Mouse (Mus musculus): ENCODE results near the gene Cep295.
A peak's percentile ranks its signal among the peaks of the same experiment; 100 is the strongest.

The Cep295 gene

GRCm38 (mm10) chr9:15357484-15358275 lies at the start of gene Cep295:
Gene Cep295, minus strand, starts transcription at chr9:15357788.
- DNase-seq (ENCODE audit: low read depth), result peak; percentile 94

- no peak for DNase-seq (ENCODE audit: low read depth)
Observed at GRCm38 (mm10) chr9:15397591-15397990, 40.0 kb upstream of the Cep295 start.

GRCm38 (mm10) chr9:15395353-15395942 lies 37.9 kb upstream of the Cep295 start:
- DNase-seq (ENCODE audit: low read depth), result peak; percentile 23

GRCm38 (mm10) chr9:15387075-15387643 lies 29.6 kb upstream of the Cep295 start:
- no peak for DNase-seq (ENCODE audit: low read depth)

GRCm38 (mm10) chr9:15384266-15384665 lies 26.7 kb upstream of the Cep295 start:
- DNase-seq (ENCODE audit: low read depth), result no peak

GRCm38 (mm10) chr9:15366260-15366659 lies 8.7 kb upstream of the Cep295 start:
- DNase-seq (ENCODE audit: low read depth), result no peak

- DNase-seq (ENCODE audit: low read depth), result peak; percentile 60
Observed at GRCm38 (mm10) chr9:15365856-15366255, 8.3 kb upstream of the Cep295 start.

- DNase-seq (ENCODE audit: low read depth), result no peak
Observed at GRCm38 (mm10) chr9:15364843-15365242, 7.3 kb upstream of the Cep295 start.

GRCm38 (mm10) chr9:15356916-15357483 lies 588 bp downstream of the Cep295 start:
- no peak for DNase-seq (ENCODE audit: low read depth)

GRCm38 (mm10) chr9:15349925-15350324 lies 7.7 kb downstream of the Cep295 start:
- DNase-seq (ENCODE audit: low read depth), result no peak

GRCm38 (mm10) chr9:15337776-15338175 lies 19.8 kb downstream of the Cep295 start:
- DNase-seq (ENCODE audit: low read depth), result no peak

- no peak for DNase-seq (ENCODE audit: low read depth)
Observed at GRCm38 (mm10) chr9:15318170-15318742, 39.3 kb downstream of the Cep295 start.

GRCm38 (mm10) chr9:15317223-15318169 lies 40.1 kb downstream of the Cep295 start:
- peak; percentile 57 for DNase-seq (ENCODE audit: low read depth)

GRCm38 (mm10) chr9:15316296-15316695 lies 41.3 kb downstream of the Cep295 start:
- DNase-seq (ENCODE audit: low read depth), result peak; percentile 26

- no peak for DNase-seq (ENCODE audit: low read depth)
Observed at GRCm38 (mm10) chr9:15314619-15315018, 43.0 kb downstream of the Cep295 start.

- DNase-seq (ENCODE audit: low read depth), result peak; percentile 49
Observed at GRCm38 (mm10) chr9:15313633-15314032, 44.0 kb downstream of the Cep295 start.

- DNase-seq (ENCODE audit: low read depth), result peak; percentile 51
Observed at GRCm38 (mm10) chr9:15312054-15312735, 45.4 kb downstream of the Cep295 start.

- no peak for DNase-seq (ENCODE audit: low read depth)
Observed at GRCm38 (mm10) chr9:15310179-15310578, 47.4 kb downstream of the Cep295 start.

GRCm38 (mm10) chr9:15309425-15309824 lies 48.2 kb downstream of the Cep295 start:
- peak; percentile 16 for DNase-seq (ENCODE audit: low read depth)

- peak; percentile 13 for DNase-seq (ENCODE audit: low read depth)
Observed at GRCm38 (mm10) chr9:15308254-15308653, 49.3 kb downstream of the Cep295 start.

GRCm38 (mm10) chr9:15307257-15307656 lies 50.3 kb downstream of the Cep295 start:
- DNase-seq (ENCODE audit: low read depth), result peak; percentile 9

Data from 416B (cell line).